Mouse (Mus musculus): ENCODE results near the gene Lamtor1.

GRCm38 (mm10) chr7:101962829-101963228, 57.1 kb downstream of the Lamtor1 start:
- TF ChIP-seq CTCF (IDR thresholded peaks at IDR 0.05; ENCODE audit: low read depth, low read length) (no peak), POLR2AphosphoS5 (IDR thresholded peaks at IDR 0.05; ENCODE audit: insufficient replicate concordance, low read depth, low read length) (no peak), TAL1 (conservative IDR thresholded peaks at IDR 0.05; ENCODE audit: low read depth, low read length) (no peak), GATA2 (IDR thresholded peaks at IDR 0.05; ENCODE audit: borderline replicate concordance, low read depth, low read length) (no peak), GATA1 (IDR thresholded peaks at IDR 0.05; ENCODE audit: borderline replicate concordance, low read length) (no peak)

Data from G1E (cell line).